Mouse (Mus musculus) adrenal gland, postnatal 25 days (tissue): ENCODE measurements around the gene Fer. TPM values are rescaled to one million over a fixed set of nuclear protein-coding genes. Genes with fewer than 3 reads are reported as not detected.

Experiments
- DNase-seq: peaks from one replicate; pipeline ENCODE4 v3.0.0; 2021; ENCODE audit warnings: mixed read lengths
- total RNA-seq: library from RNA; stranded (reverse); gene quantifications from 2 replicates; pipeline ENCODE4 v1.2.3, GENCODE M21; 2021

Fer gene
- total RNA-seq, 1 experiment from 2014 or later: 23.3 TPM

DNA sequence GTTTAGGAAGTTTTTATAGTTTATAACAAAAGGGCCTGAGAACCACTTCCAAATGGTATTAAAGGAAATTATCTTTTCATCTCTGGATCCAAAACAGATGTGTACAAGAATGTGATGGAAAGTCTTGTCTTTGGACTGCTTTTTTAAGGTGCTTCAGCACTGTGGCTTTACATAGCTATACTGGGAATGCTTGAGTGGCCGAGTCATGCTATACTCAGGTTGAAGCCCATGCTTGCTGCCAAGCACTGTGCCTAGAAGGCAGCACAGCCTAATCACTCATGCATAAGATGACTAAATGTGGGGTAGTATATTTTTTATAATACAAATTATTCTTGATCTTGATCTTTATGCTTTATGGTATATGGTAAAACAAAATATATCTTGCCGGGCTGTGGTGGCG, 225.0 kb downstream of the Fer start:
- no peak for DNase-seq

DNA sequence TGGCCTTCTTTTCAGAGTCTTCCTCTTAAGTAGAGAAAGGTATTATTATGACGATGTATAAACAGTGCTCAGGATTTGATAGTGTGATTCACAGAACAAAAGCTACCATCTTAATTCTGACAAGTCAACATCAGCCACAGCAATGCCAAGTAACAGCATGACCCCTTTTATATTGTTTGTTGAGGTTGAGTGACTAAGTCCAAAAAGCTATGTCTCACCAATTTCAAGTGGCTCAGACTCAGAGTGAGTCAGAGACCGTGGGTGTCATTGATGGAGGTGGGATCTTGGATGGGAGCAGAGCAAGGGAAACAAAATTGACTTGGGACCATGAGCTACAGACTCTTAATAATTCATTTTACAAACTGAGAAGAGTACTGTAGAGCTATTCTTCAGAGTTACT, 230.9 kb downstream of the Fer start:
- no peak for DNase-seq

DNA sequence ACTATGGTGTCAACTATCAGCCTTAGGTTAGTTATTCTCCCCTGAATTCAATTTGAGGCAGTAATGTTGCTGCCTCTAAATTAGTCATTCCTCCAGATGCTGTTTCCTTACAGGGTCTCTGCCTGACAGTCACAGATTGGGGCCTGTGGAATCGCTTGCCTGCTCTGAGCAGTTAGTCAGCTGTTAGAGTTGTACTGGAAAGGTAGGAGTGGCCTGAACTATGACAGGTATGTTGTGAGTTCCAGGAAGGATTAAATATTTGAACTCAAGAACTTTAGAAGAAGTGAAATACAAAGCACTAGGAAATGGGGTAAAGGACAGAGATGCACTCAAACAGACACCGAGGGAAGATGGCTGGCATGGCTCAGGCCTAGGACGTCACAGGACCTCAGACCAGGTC, 233.9 kb downstream of the Fer start:
- no peak for DNase-seq

DNA sequence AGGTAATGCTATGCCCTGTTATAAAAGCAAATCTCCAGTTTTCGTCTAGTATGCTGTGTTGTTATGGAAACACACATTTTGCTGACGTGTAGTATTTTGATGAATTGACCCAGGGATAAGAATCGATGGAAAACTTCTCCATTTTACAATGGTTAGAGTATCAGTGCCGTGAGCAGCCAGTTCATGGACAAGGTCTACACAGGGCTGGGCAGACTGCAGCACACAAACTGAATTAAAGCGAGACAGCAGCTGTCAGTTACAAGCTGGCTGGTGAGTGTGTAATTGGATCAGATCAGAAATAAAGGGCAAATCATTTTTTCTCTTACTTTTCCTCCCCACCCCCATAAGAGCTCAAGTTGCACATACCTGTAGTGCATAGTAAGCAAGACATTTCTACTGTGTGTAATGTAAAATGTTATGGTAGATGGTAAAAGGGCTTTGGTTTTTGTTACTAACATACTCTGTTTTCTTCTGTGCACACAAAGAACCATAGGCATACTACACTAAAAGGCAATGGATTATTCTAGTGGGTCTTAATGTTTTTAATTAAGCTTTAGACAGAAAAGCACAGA, 235.0 kb downstream of the Fer start:
- no peak for DNase-seq

DNA sequence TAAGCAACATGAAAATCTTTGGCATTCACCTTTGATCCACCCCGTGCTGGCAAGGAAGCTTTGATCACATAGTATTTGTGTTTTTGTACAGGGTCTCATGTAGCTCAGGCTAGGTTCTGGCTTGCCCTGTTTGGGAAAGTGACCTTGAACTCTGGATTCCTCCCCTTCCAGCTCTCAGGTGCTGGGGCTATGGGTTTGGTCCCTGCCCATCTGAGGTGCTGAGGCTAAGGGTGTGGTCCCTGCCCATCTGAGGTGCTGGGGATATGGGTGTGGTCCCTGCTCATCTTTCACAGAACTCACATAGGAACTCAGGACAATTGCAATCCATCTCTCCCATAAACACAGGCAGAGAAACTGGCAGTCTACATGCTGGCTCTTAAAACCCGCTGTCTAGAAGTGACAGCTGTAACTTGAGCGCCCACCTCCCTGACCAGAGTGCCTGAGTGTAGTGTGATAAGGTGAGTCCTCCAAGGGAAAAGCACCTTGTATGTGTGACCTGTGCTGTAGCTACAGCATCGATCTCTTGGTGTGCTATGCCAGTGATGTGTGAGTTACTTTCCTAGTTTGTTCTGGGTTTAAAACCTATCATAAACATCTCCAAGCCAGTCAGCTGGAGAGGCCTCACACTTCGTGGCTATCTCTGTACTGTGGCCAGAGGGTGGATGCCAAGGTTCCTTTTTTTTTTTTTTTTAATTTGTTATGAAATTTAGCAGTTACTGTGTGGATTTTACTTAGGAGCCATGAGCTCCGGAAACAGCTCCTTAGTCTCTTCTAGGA, 236.7 kb downstream of the Fer start:
- DNase-seq: no peak

DNA sequence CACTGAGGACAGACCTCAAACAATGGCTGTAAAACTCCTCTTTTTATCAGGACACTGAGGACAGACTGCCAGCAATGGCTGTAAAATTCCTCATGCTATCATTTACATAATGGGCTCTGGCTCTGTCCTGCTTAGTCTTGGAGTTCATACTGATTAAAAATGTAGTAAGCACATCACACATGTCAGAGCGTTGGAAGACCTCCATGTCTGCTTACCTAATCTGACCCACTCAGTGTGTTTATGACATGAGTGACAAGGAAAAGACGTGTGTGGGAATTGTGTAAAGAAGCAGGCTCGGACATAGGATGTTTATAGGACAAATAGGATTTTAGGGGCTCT, 237.3 kb downstream of the Fer start:
- DNase-seq: no peak

DNA sequence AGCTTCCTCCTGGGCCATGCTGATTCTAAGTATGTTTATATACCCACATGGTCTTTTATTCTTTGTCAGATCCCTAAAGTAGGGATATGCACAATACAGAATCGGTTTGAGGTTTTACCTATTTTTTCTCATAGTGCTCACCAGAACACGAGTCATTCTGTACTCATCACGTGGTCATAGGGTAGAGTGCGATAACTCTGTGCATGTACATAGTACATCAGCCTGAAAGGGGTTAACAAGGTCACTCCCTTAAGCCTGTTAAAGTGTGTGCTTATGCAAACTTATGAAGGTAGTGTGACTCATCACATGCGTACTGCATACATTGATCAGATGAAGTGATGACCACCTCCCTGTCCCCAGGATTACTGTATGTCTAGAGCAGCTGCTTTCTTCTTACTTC, 245.9 kb downstream of the Fer start:
- DNase-seq: no peak

DNA sequence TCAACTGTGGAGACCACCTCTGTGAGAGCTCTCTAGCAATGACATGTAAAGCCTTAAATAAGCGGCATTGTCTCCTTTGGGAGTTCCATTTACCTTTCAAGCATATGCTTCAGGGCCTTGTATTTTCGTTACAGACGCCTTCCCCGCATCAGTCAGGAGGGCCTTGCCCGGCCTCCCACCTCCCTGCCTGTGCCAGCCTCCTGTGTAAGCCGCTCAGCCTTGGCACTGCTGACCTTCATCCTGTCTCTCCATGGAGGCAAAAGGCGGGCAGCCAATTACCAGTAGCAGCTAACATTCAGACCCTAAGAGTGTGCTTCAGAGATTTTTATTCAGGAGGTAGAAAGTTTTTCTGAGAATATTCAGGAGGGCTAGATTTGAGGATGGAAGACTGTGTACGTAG, 247.0 kb downstream of the Fer start:
- peak; percentile 25 for DNase-seq

DNA sequence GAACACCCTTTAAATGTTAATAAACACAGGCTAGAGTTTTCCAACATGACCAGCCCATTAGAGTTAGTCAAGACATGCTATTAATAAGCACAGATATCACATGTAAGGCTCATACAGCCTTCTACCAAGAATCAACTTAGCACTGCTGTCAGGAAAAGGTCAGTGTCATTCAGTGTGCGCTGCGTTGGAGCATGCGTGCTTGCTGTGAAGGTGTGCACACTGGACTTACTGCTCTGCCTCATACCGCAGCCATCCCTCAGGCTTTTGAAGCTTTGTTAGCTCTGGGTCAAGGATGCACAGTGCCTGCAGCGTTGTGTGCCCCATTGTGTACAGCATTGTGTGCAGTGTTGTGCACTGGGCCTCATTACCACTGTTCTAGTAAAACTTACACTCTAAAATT, 250.8 kb downstream of the Fer start:
- no peak for DNase-seq

DNA sequence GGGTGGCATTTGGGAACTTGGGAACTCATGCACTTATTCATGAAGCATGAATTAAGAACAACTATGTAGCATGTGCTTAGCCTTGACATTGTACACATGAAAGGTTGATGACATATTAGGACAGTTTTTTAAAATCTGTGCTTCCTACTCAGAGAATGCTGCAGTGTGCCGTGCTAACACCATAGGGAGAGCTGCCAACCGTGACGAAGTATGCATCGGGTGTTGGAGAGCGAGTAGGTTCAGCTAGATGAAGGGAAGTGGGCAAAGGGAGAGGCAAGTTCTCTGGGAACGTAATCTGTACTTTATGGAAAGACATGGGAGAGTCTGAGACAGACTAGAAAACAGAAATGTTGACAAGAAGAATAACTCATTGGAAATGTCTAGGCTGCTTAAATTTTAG, 253.9 kb downstream of the Fer start:
- DNase-seq: no peak

DNA sequence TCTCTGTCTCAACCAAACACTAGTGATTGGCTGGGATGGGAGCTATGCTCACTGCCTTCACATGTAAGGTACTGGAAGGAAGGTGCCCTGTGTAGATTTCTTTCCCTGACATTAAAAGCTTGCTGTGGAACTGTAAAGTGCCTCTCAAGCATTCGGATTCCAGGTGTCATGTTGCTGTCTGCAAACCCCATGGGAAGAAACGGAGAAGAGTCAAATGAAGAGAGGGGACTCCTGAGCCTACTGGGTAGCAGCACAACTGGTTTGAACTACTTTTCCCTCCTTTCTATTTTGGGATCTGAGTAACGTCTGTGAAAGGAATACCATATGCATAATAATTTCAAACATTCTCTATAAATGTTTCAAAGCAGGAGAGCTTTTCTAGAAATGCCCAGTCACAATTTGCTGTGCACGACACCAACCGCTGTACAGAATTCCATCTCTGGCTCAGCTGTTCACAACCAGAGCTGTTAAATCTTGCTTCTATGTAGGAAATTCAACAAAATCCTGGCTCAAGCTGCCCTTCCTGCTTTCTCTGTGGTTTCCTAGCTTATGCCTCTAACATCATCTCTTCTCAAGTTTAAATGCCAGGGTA, 256.9 kb downstream of the Fer start:
- no peak for DNase-seq

DNA sequence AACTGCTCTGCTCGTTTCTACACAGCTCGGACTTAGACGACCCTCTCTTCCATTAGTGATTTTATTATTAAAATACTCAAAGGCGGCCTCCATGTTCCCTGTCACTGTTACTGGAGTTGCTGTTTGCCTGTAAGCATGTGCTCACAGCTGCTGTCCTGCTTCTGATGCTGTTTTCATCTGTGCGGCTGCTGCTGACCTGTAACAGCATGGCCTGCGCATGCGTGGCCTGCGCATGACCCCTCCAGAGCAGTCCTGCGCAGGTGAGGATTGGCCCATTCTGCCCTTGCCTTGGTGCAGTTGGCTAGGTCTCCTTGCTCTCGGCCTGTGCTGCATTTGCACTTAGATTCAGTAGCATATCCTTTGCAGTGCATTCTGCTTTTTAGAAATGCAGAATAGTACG, 259.7 kb downstream of the Fer start:
- DNase-seq: no peak

DNA sequence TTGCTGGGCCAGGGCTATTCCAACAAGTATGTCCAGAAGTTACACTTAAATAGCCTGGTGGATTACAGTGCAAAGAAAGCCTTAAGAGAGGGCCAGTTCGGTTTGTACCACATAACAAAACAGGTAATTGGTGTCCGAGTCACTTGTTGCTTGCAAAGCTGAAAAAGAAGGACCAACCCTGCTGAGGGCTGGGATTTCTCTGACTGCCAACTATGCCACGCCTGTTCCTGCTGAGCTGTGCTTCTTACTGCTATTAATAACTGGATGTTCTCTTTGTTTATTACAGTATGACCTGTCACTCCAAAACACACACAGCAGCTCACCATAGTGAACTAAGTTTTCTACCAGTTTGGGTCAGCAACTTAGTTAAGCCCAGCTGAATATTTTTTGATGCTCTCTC, 260.9 kb downstream of the Fer start:
- DNase-seq: no peak

DNA sequence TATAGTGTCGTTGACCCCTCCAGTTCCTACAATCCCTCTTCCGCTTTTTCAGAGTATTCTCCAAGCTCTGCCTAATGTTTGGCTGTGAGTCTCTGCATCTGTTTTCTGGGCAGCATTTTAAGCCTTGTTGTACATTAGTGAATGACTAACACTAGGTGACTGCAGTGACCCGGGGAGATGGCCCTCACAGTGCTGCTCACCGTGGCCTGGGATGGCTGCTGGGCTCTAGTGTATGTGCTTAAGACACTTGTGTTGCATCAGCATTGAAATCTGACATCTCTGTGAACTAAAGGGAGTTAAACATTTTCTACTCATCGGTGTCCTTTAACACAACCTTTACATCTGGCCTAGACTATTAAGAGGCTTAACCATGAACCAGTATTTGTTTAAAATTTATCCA, 264.0 kb downstream of the Fer start:
- DNase-seq: no peak

DNA sequence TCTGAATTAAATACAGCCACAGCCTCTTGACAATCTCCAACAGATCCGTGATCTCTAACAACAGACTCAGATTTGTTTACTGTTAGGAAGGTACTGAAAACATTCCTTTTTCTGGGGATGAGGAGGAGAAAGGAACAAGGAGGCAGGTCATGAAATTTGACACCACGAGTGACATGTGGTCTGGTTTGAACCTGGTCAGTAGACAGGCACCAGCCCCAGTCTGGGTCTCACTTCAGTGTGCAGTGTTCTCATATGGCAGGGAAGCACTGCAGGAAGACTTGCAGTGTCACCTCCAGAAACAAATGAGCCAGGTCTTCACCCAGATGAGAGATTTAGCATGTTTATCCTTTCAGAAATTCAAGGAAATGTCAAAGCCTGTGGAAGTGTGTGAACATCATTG, 266.9 kb downstream of the Fer start:
- DNase-seq: no peak

DNA sequence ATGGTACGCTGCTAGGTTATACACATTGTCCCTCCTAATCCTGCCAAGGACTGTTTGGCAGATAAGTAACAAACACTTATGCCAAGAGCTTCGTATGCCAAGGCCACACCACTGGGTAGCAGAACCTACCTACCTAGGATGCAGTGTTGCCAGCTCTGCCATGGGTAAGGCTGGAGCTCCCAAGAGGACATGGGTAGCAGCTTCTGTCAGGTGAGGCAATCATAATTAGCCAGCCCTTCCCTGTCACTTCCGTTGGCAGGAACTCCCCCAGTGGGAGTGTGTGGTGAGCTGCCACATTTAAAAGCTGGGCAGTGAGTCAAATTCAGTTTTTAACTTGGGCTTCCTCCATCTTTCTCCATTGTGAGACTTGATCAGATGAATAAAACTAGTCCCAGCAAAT, 267.5 kb downstream of the Fer start:
- no peak for DNase-seq

DNA sequence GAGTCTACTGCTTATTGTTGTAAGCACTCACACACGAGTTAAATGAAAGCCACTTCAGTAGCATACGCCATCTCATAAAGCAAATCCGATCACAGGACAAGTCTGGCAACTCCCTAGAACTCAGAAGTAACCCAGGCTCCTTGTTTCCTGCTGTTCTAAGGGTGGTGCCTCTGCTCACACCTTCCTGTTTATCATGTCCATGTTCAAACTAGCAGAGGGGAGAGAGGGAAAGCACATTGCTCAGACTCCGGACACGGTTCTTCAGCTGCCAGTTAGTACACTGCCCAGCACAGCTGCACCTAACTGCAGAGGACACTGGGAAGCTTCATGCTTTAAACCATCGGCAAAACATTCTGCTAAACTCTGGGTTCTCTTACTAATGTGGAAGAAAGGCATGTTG, 269.3 kb downstream of the Fer start:
- no peak for DNase-seq

DNA sequence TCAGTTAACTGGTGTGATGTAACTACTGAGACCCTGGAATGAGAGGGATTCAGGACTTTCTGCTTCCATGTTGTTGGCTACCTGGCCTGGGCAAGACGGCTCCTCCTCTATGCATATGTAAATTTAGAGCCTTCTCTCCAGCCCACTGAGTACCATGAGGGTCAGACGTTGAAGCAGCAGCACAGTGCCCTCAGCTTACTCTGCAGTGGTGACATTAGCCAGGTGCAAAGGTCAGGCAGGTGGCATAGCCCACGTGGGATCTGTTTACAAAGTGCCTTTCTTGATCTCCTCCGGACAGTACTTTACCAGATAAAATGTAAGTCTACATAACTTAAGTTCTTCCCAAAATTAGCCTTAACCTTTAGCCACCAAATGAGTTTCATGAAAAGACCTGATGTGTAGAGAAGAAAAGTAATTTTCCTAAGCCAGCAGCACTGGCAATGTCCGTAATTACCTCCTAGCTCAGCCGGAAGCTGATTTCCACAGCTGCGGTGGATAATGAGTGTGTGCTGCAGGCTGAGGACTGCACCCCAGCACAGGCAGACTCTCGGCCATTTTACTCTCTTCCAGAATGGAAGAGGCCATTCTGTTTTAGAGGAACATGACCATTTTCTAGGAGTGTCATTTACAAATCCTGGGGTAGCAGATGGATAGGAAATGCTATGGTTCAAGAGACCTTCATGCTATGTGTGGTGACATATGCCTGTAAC, 273.2 kb downstream of the Fer start:
- DNase-seq: no peak

DNA sequence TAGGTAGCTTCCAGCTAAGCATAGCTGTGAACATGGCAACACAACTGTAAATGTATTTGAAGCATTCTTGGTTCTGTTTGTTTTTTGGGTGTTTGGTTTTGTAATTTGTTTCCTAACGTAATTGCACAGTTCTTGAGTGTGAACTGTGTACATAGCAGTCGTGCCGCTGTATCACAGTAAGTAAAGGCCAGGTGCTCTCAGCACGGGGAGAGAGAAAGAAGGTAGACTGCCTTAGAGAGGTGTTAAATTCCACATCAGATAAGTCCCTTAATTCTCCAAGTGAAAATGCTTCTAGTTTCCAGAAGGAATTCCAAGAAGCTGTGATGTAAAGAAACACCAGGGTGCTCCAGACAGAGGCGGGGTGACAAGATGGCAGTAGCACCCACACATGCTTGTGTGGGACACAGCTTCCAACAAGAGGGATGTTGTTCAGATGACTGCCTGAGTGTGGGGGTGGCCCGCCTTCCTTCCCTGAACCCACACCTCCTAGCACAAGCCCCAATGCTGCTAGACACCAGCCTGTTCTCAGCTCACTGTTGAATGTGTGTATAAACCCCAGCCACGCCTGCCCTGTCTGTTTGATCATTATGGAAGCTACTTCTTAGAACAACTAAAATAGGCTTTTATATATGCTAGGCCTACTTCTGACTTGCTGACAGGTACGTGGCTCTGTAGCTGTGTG, 275.3 kb downstream of the Fer start:
- no peak for DNase-seq

DNA sequence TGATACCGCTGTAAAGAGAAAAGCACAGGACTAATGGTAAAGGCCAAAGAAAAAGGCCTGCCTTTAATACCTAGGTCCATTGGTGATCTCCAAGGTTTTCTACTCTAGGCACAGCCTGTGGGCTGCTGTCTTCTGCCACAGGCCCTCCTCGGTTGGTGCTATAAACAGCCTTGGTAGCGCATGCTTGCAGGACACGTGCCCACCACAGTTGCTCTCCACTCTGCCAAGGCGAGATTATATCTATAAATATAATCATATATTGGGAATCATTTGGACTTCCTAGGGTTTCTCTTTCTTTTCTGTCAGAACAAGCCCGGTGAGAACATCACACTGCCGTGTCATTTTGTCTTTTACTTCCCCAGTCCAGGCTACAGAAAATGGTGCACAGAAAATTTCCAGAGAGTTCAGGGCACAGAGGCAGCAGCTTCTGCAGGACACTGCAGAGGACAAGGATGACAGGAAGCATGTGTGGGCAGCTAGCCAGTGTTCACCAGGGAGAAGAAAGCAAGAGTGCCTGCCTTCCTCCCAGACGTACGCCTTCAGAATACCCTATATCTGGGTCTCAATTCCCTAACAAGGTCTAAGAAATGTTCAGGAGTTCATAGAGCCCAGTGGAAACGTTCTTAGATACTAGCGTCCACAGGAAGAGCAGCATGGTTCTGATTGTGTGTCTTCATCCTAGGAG, 276.5 kb downstream of the Fer start:
- no peak for DNase-seq

DNA sequence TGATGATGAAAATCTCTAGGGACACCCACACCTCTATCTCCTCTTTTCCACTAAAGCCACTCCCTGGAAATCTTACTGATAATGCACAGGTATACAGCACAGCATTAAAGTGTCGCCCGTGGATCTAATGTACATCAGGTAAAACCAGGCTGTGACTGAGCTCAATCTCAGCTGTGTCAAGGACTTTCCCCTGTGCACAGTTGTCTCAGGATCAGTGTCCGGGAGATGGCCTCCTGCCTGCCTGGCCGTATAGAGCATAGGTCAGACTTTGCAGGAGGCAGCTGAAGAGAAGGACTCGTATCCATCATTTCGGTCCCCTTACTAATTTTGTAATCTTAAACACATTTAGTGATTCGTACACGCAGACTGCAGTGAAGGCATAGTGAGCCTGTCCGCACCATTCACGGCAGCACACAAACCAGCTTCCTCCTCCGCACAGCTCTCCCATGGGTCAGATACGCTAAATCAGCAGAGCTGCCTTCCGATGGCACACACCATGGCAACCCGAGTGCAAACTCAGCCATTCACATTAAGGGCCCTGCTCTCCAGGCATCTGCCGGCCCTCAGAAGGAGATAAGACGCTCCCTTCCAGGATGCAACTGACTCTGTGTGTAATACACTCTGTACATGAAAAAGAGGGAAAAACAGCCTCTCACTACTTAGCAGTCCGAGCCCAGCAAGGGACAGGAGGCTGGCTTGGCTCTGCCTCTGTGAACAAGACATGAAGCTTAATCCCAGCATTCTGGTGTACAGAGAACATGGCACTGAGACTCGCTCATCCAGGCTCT, 277.4 kb downstream of the Fer start:
- no peak for DNase-seq

DNA sequence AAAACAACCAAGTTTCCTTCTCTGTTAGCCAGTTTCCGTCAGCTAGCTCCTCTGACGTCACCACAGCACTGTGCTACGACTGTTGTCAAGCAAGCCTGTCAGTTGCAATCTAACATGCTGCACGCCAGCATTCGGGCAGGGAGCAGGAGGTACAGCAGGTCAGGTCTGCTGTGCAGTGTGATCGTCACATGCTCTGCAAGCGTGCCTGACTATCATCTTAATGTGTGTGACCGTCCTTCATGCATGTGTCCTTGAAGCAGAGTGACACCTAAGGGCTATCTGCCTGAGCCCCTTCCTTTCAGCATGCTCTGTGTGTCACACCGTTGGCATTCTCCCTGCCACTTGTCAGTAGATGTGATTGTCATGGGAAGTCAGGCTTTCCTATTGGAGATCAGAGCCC, 279.0 kb downstream of the Fer start:
- DNase-seq: no peak
